Mouse (Mus musculus): ENCODE data around the gene Fyco1. TPM values are rescaled to one million over a fixed set of nuclear protein-coding genes. Genes with fewer than 3 reads are reported as not detected.
"Not testable (repeated sequence)": the region's sequence is repeated elsewhere in the genome, so short reads cannot be mapped to it uniquely, and the experiment has no call there.

The Fyco1 gene
- polyA plus RNA-seq, 1 experiment from 2014 or later: 4.3 TPM

- peak overlapping the region; percentile 41; the same call in 1 of the 2 replicates for H3K27ac ChIP-seq (ENCODE audit: low read depth)
- ATAC-seq (peak; percentile 56), DNase-seq (no peak)
- no peaks in the 10 kb centered on the region for H3K36me3 ChIP-seq (replicated peaks; ENCODE audit: insufficient read depth, low read length)
- TF ChIP-seq CTCF (IDR thresholded peaks at IDR 0.05; ENCODE audit: low read depth): no peak
- no peak for TF ChIP-seq EP300 (IDR thresholded peaks at IDR 0.05; ENCODE audit: low read depth)
- H3K9ac ChIP-seq (replicated peaks): no peak overlapping the region
- no peaks in the 10 kb centered on the region for H3K4me1 ChIP-seq (ENCODE audit: insufficient read depth)
- no peak overlapping the region for H3K4me2 ChIP-seq (ENCODE audit: low read depth, low read length)
- no peaks in the 10 kb centered on the region for H3K9me3 ChIP-seq (ENCODE audit: low read length)
- WGBS (ENCODE audit: insufficient replicate concordance): 74% methylated on average over 4 of the region's 4 CpGs
- no peaks in the 10 kb centered on the region for H3K27me3 ChIP-seq (ENCODE audit: insufficient read depth, low read length)
- no peak overlapping the region for H3K4me3 ChIP-seq (ENCODE audit: low read depth, low read length)
Observed at GRCm38 (mm10) chr9:123762886-123763285, 88.8 kb downstream of the Fyco1 start.

DNA sequence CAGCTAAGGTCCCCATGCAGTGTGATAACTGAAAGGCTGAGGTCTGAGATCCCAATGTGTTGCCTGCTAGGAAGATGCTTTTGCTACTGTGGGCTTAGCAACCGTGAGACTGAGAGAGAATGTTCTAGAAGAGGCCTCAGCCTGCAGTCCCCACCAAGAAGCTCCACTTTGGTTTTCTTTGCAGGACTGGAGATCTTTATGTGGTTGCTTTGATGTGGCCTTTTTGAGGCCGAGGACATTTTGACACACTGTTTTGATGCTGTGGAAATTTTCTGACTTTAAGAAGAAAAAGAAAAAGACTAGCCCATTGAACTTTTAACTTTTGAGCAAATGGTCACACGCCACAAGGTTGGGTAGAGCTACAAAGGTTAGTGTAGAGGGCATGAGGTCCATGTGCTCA lies 90.9 kb downstream of the Fyco1 start:
- Histone ChIP-seq H3K27me3 (ENCODE audit: insufficient read depth, low read length) (no peaks in the 10 kb centered on the region), H3K4me2 (ENCODE audit: low read depth, low read length) (no peak overlapping the region), H3K4me1 (ENCODE audit: insufficient read depth) (no peaks in the 10 kb centered on the region), H3K9ac (replicated peaks) (no peak overlapping the region), H3K4me3 (ENCODE audit: low read depth, low read length) (no peak overlapping the region), H3K9me3 (ENCODE audit: low read length) (no peaks in the 10 kb centered on the region), H3K36me3 (replicated peaks; ENCODE audit: insufficient read depth, low read length) (no peaks in the 10 kb centered on the region), H3K27ac (ENCODE audit: low read depth) (no peak overlapping the region)
- DNase-seq (no peak), ATAC-seq (no peak)
- TF ChIP-seq EP300 (IDR thresholded peaks at IDR 0.05; ENCODE audit: low read depth) (no peak), CTCF (IDR thresholded peaks at IDR 0.05; ENCODE audit: low read depth) (no peak)
- WGBS (ENCODE audit: insufficient replicate concordance): 67% methylated on average over 3 of the region's 3 CpGs

GRCm38 (mm10) chr9:123758645-123759044 lies 93.1 kb downstream of the Fyco1 start:
- H3K27ac ChIP-seq (ENCODE audit: low read depth): no peak overlapping the region
- H3K4me2 ChIP-seq (ENCODE audit: low read depth, low read length): no peak overlapping the region
- 61% methylated on average over 4 of the region's 4 CpGs for WGBS (ENCODE audit: insufficient replicate concordance)
- no peaks in the 10 kb centered on the region for H3K9me3 ChIP-seq (ENCODE audit: low read length)
- H3K9ac ChIP-seq (replicated peaks): no peak overlapping the region
- H3K4me1 ChIP-seq (ENCODE audit: insufficient read depth): no peaks in the 10 kb centered on the region
- H3K27me3 ChIP-seq (ENCODE audit: insufficient read depth, low read length): no peaks in the 10 kb centered on the region
- DNase-seq (no peak), ATAC-seq (no peak)
- no peaks in the 10 kb centered on the region for H3K36me3 ChIP-seq (replicated peaks; ENCODE audit: insufficient read depth, low read length)
- H3K4me3 ChIP-seq (ENCODE audit: low read depth, low read length): no peak overlapping the region
- TF ChIP-seq EP300 (IDR thresholded peaks at IDR 0.05; ENCODE audit: low read depth): no peak
- no peak for TF ChIP-seq CTCF (IDR thresholded peaks at IDR 0.05; ENCODE audit: low read depth)

- Histone ChIP-seq H3K27ac (ENCODE audit: low read depth) (no peak overlapping the region), H3K27me3 (ENCODE audit: insufficient read depth, low read length) (no peaks in the 10 kb centered on the region), H3K4me3 (ENCODE audit: low read depth, low read length) (no peak overlapping the region), H3K9me3 (ENCODE audit: low read length) (no peaks in the 10 kb centered on the region), H3K36me3 (replicated peaks; ENCODE audit: insufficient read depth, low read length) (no peaks in the 10 kb centered on the region), H3K4me2 (ENCODE audit: low read depth, low read length) (no peak overlapping the region), H3K9ac (replicated peaks) (no peak overlapping the region), H3K4me1 (ENCODE audit: insufficient read depth) (no peaks in the 10 kb centered on the region)
- no peak for TF ChIP-seq CTCF (IDR thresholded peaks at IDR 0.05; ENCODE audit: low read depth)
- TF ChIP-seq EP300 (IDR thresholded peaks at IDR 0.05; ENCODE audit: low read depth): no peak
- 72% methylated on average over 1 of the region's 1 CpGs for WGBS (ENCODE audit: insufficient replicate concordance)
- no peak for ATAC-seq
- DNase-seq: no peak
Observed at GRCm38 (mm10) chr9:123758156-123758555, 93.5 kb downstream of the Fyco1 start.

- no peak overlapping the region for H3K4me3 ChIP-seq (ENCODE audit: low read depth, low read length)
- DNase-seq (no peak), ATAC-seq (no peak)
- no peaks in the 10 kb centered on the region for H3K9me3 ChIP-seq (ENCODE audit: low read length)
- no peaks in the 10 kb centered on the region for H3K36me3 ChIP-seq (replicated peaks; ENCODE audit: insufficient read depth, low read length)
- no peak overlapping the region for H3K9ac ChIP-seq (replicated peaks)
- H3K4me1 ChIP-seq (ENCODE audit: insufficient read depth): no peaks in the 10 kb centered on the region
- TF ChIP-seq CTCF (IDR thresholded peaks at IDR 0.05; ENCODE audit: low read depth) (no peak), EP300 (IDR thresholded peaks at IDR 0.05; ENCODE audit: low read depth) (no peak)
- no peak overlapping the region for H3K27ac ChIP-seq (ENCODE audit: low read depth)
- no peak overlapping the region for H3K4me2 ChIP-seq (ENCODE audit: low read depth, low read length)
- 57% methylated on average over 2 of the region's 2 CpGs for WGBS (ENCODE audit: insufficient replicate concordance)
- H3K27me3 ChIP-seq (ENCODE audit: insufficient read depth, low read length): no peaks in the 10 kb centered on the region
Observed at GRCm38 (mm10) chr9:123757326-123757725, 94.4 kb downstream of the Fyco1 start.

DNA sequence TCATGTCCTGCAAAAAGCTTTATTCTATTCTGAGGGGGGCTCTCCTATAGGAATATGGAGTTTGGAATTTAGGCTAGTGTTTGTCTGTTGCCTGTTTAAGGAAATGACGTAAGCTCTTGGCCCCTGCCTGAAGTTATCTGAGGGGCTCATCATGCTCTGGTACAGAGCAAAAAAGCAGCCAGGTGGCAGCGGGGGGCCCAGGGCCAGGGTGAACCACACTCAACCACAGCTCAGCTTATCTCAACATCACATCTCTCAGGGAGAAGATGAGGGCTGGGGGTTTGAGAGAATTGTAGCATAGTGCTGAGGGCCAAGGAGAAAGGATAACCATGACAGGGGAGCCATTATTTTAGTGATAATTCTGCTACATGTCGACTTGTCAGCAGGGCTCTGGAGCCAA lies 94.9 kb downstream of the Fyco1 start:
- no peak overlapping the region for H3K4me2 ChIP-seq (ENCODE audit: low read depth, low read length)
- H3K9me3 ChIP-seq (ENCODE audit: low read length): no peaks in the 10 kb centered on the region
- H3K27ac ChIP-seq (ENCODE audit: low read depth): no peak overlapping the region
- TF ChIP-seq CTCF (IDR thresholded peaks at IDR 0.05; ENCODE audit: low read depth): no peak
- no peak for TF ChIP-seq EP300 (IDR thresholded peaks at IDR 0.05; ENCODE audit: low read depth)
- no peak for ATAC-seq
- H3K27me3 ChIP-seq (ENCODE audit: insufficient read depth, low read length): no peaks in the 10 kb centered on the region
- no peaks in the 10 kb centered on the region for H3K36me3 ChIP-seq (replicated peaks; ENCODE audit: insufficient read depth, low read length)
- no peak for DNase-seq
- H3K4me3 ChIP-seq (ENCODE audit: low read depth, low read length): no peak overlapping the region
- no peaks in the 10 kb centered on the region for H3K4me1 ChIP-seq (ENCODE audit: insufficient read depth)
- H3K9ac ChIP-seq (replicated peaks): no peak overlapping the region
- 45% methylated on average over 3 of the region's 3 CpGs for WGBS (ENCODE audit: insufficient replicate concordance)

- H3K36me3 ChIP-seq (replicated peaks; ENCODE audit: insufficient read depth, low read length): no peaks in the 10 kb centered on the region
- H3K4me2 ChIP-seq (ENCODE audit: low read depth, low read length): no peak overlapping the region
- no peak for DNase-seq
- no peaks in the 10 kb centered on the region for H3K9me3 ChIP-seq (ENCODE audit: low read length)
- peak; percentile 25; the same call in 1 of the 2 replicates for ATAC-seq
- no peak overlapping the region for H3K4me3 ChIP-seq (ENCODE audit: low read depth, low read length)
- no peak overlapping the region for H3K27ac ChIP-seq (ENCODE audit: low read depth)
- no peaks in the 10 kb centered on the region for H3K27me3 ChIP-seq (ENCODE audit: insufficient read depth, low read length)
- WGBS (ENCODE audit: insufficient replicate concordance): 59% methylated on average over 4 of the region's 4 CpGs
- TF ChIP-seq CTCF (IDR thresholded peaks at IDR 0.05; ENCODE audit: low read depth) (no peak), EP300 (IDR thresholded peaks at IDR 0.05; ENCODE audit: low read depth) (no peak)
- H3K9ac ChIP-seq (replicated peaks): no peak overlapping the region
- no peaks in the 10 kb centered on the region for H3K4me1 ChIP-seq (ENCODE audit: insufficient read depth)
Observed at GRCm38 (mm10) chr9:123754333-123754732, 97.4 kb downstream of the Fyco1 start.

DNA sequence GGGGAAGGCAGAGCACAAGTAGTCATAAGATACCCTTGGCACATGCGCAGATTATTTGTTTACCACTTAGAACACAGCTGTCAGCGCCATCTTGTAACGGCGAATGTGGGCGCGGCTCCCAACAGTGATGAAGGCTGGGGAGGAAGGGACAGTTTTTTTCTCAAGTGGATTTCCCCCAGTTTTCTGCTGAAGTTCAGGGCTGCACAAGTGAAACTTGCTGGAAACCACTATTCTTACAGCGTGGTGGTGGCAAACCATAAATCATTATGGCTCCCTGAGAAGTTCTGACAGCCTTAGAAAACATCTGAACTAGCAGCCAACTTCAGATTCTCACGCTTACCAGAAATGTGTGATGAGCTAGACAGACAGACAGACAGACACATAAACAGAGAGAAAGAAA lies 102.0 kb downstream of the Fyco1 start:
- not testable (repeated sequence) for H3K4me2 ChIP-seq (ENCODE audit: low read depth, low read length); H3K4me1 ChIP-seq (ENCODE audit: insufficient read depth); ATAC-seq; H3K27me3 ChIP-seq (ENCODE audit: insufficient read depth, low read length); DNase-seq; H3K36me3 ChIP-seq (replicated peaks; ENCODE audit: insufficient read depth, low read length); H3K9me3 ChIP-seq (ENCODE audit: low read length); H3K27ac ChIP-seq (ENCODE audit: low read depth); H3K4me3 ChIP-seq (ENCODE audit: low read depth, low read length); H3K9ac ChIP-seq (replicated peaks)
- WGBS (ENCODE audit: insufficient replicate concordance): 82% methylated on average over 7 of the region's 8 CpGs

Data from liver, postnatal 0 days (tissue).